Mouse (Mus musculus): ENCODE measurements around the gene Slc25a44. TPM values are rescaled to one million over a fixed set of nuclear protein-coding genes. Genes with fewer than 3 reads are reported as not detected.

The Slc25a44 gene
- polyA plus RNA-seq, 1 experiment from 2014 or later, result 38.0 TPM

GRCm38 (mm10) chr3:88411681-88412080 is 13.3 kb downstream of the Slc25a44 start:
- Histone ChIP-seq H3K4me3 (replicated peaks; ENCODE audit: low read depth, low read length) (no peak overlapping the region), H3K36me3 (ENCODE audit: control insufficient read depth, insufficient read depth, low read length) (peaks cover 44% of the 10 kb centered on the region), H3K4me1 (ENCODE audit: control insufficient read depth, insufficient read depth, low read length) (peaks cover 14% of the 10 kb centered on the region; the same call in 1 of the 2 replicates), H3K4me2 (ENCODE audit: low read length) (no peak overlapping the region), H3K9ac (replicated peaks; ENCODE audit: low read length) (no peak overlapping the region), H3K27ac (replicated peaks; ENCODE audit: low read depth, low read length) (no peak overlapping the region), H3K27me3 (ENCODE audit: control insufficient read depth, insufficient read depth, low read length) (no peaks in the 10 kb centered on the region), H3K9me3 (ENCODE audit: control insufficient read depth, low read length) (no peaks in the 10 kb centered on the region)
- 93% methylated on average over 4 of the region's 4 CpGs for WGBS
- ATAC-seq (ENCODE audit: low FRiP score, low TSS enrichment) (no peak), DNase-seq (no peak)

GRCm38 (mm10) chr3:88410645-88411031 is 14.3 kb downstream of the Slc25a44 start:
- ATAC-seq (ENCODE audit: low FRiP score, low TSS enrichment) (no peak), DNase-seq (no peak)
- Histone ChIP-seq H3K4me1 (ENCODE audit: control insufficient read depth, insufficient read depth, low read length) (peaks cover 14% of the 10 kb centered on the region; the same call in 1 of the 2 replicates), H3K27me3 (ENCODE audit: control insufficient read depth, insufficient read depth, low read length) (no peaks in the 10 kb centered on the region), H3K4me2 (ENCODE audit: low read length) (peak overlapping the region; percentile 72), H3K36me3 (ENCODE audit: control insufficient read depth, insufficient read depth, low read length) (peaks cover 33% of the 10 kb centered on the region), H3K4me3 (replicated peaks; ENCODE audit: low read depth, low read length) (peak overlapping the region; percentile 57), H3K9ac (replicated peaks; ENCODE audit: low read length) (peak overlapping the region; percentile 68), H3K9me3 (ENCODE audit: control insufficient read depth, low read length) (no peaks in the 10 kb centered on the region), H3K27ac (replicated peaks; ENCODE audit: low read depth, low read length) (no peak overlapping the region)
- WGBS, result 31% methylated on average over 7 of the region's 7 CpGs

- peak; percentile 92 for DNase-seq
- Histone ChIP-seq H3K27ac (replicated peaks; ENCODE audit: low read depth, low read length) (peak within 1 kb of the TSS; percentile 82), H3K4me1 (ENCODE audit: control insufficient read depth, insufficient read depth, low read length) (peaks cover 14% of the 10 kb centered on the region; the same call in 1 of the 2 replicates), H3K4me3 (replicated peaks; ENCODE audit: low read depth, low read length) (peak within 1 kb of the TSS; percentile 57), H3K4me2 (ENCODE audit: low read length) (peak within 1 kb of the TSS; percentile 72), H3K9me3 (ENCODE audit: control insufficient read depth, low read length) (no peaks in the 10 kb centered on the region), H3K27me3 (ENCODE audit: control insufficient read depth, insufficient read depth, low read length) (no peaks in the 10 kb centered on the region), H3K36me3 (ENCODE audit: control insufficient read depth, insufficient read depth, low read length) (peaks cover 27% of the 10 kb centered on the region), H3K9ac (replicated peaks; ENCODE audit: low read length) (peak within 1 kb of the TSS; percentile 68)
- WGBS, result under 1% methylated on average over 54 of the region's 54 CpGs
- ATAC-seq (ENCODE audit: low FRiP score, low TSS enrichment), result peak; percentile 91
Observed at GRCm38 (mm10) chr3:88409741-88410644, 14.9 kb downstream of the Slc25a44 start, which contains the start of gene Pmf1. TSS of gene Pmf1 (minus strand) at chr3:88410331.

GRCm38 (mm10) chr3:88408953-88409352 is 16.0 kb downstream of the Slc25a44 start:
- H3K4me1 ChIP-seq (ENCODE audit: control insufficient read depth, insufficient read depth, low read length), result peaks cover 14% of the 10 kb centered on the region; the same call in 1 of the 2 replicates
- no peaks in the 10 kb centered on the region for H3K9me3 ChIP-seq (ENCODE audit: control insufficient read depth, low read length)
- DNase-seq, result no peak
- no peak for ATAC-seq (ENCODE audit: low FRiP score, low TSS enrichment)
- H3K27ac ChIP-seq (replicated peaks; ENCODE audit: low read depth, low read length), result no peak overlapping the region
- no peaks in the 10 kb centered on the region for H3K27me3 ChIP-seq (ENCODE audit: control insufficient read depth, insufficient read depth, low read length)
- no peak overlapping the region for H3K4me3 ChIP-seq (replicated peaks; ENCODE audit: low read depth, low read length)
- H3K4me2 ChIP-seq (ENCODE audit: low read length), result peak overlapping the region; percentile 72
- WGBS, result 62% methylated on average over 5 of the region's 5 CpGs
- H3K9ac ChIP-seq (replicated peaks; ENCODE audit: low read length), result no peak overlapping the region
- peaks cover 23% of the 10 kb centered on the region for H3K36me3 ChIP-seq (ENCODE audit: control insufficient read depth, insufficient read depth, low read length)

GRCm38 (mm10) chr3:88407529-88407928 is 17.4 kb downstream of the Slc25a44 start:
- WGBS, result 67% methylated on average over 7 of the region's 7 CpGs

GRCm38 (mm10) chr3:88407090-88407489 is 17.8 kb downstream of the Slc25a44 start:
- DNase-seq (peak; percentile 94), ATAC-seq (ENCODE audit: low FRiP score, low TSS enrichment) (no peak)
- Histone ChIP-seq H3K36me3 (ENCODE audit: control insufficient read depth, insufficient read depth, low read length) (peaks cover 7% of the 10 kb centered on the region), H3K4me1 (ENCODE audit: control insufficient read depth, insufficient read depth, low read length) (peaks cover 14% of the 10 kb centered on the region; the same call in 1 of the 2 replicates), H3K27me3 (ENCODE audit: control insufficient read depth, insufficient read depth, low read length) (no peaks in the 10 kb centered on the region), H3K4me2 (ENCODE audit: low read length) (no peak overlapping the region), H3K9ac (replicated peaks; ENCODE audit: low read length) (no peak overlapping the region), H3K27ac (replicated peaks; ENCODE audit: low read depth, low read length) (no peak overlapping the region), H3K9me3 (ENCODE audit: control insufficient read depth, low read length) (no peaks in the 10 kb centered on the region), H3K4me3 (replicated peaks; ENCODE audit: low read depth, low read length) (no peak overlapping the region)
- WGBS, result 0% methylated on average over 2 of the region's 2 CpGs

More at GRCm38 (mm10) chr3:88407529-88407928, 17.4 kb downstream of the Slc25a44 start:
- ATAC-seq (ENCODE audit: low FRiP score, low TSS enrichment) (no peak), DNase-seq (no peak)
- no peak overlapping the region for H3K4me3 ChIP-seq (replicated peaks; ENCODE audit: low read depth, low read length)
- no peak overlapping the region for H3K27ac ChIP-seq (replicated peaks; ENCODE audit: low read depth, low read length)
- no peaks in the 10 kb centered on the region for H3K9me3 ChIP-seq (ENCODE audit: control insufficient read depth, low read length)
- no peaks in the 10 kb centered on the region for H3K27me3 ChIP-seq (ENCODE audit: control insufficient read depth, insufficient read depth, low read length)
- no peak overlapping the region for H3K4me2 ChIP-seq (ENCODE audit: low read length)
- peaks cover 11% of the 10 kb centered on the region for H3K36me3 ChIP-seq (ENCODE audit: control insufficient read depth, insufficient read depth, low read length)
- H3K9ac ChIP-seq (replicated peaks; ENCODE audit: low read length), result no peak overlapping the region
- H3K4me1 ChIP-seq (ENCODE audit: control insufficient read depth, insufficient read depth, low read length), result peaks cover 14% of the 10 kb centered on the region; the same call in 1 of the 2 replicates

- no peak overlapping the region for H3K27ac ChIP-seq (replicated peaks; ENCODE audit: low read depth, low read length)
- H3K4me3 ChIP-seq (replicated peaks; ENCODE audit: low read depth, low read length), result no peak overlapping the region
- H3K4me2 ChIP-seq (ENCODE audit: low read length), result no peak overlapping the region
- no peak for DNase-seq
- H3K9ac ChIP-seq (replicated peaks; ENCODE audit: low read length), result no peak overlapping the region
- H3K4me1 ChIP-seq (ENCODE audit: control insufficient read depth, insufficient read depth, low read length), result no peaks in the 10 kb centered on the region
- ATAC-seq (ENCODE audit: low FRiP score, low TSS enrichment), result no peak
- no peaks in the 10 kb centered on the region for H3K27me3 ChIP-seq (ENCODE audit: control insufficient read depth, insufficient read depth, low read length)
- 96% methylated on average over 10 of the region's 10 CpGs for WGBS
- no peaks in the 10 kb centered on the region for H3K9me3 ChIP-seq (ENCODE audit: control insufficient read depth, low read length)
- H3K36me3 ChIP-seq (ENCODE audit: control insufficient read depth, insufficient read depth, low read length), result no peaks in the 10 kb centered on the region
Observed at GRCm38 (mm10) chr3:88403522-88404230, 21.3 kb downstream of the Slc25a44 start.

GRCm38 (mm10) chr3:88398666-88399065 is 26.3 kb downstream of the Slc25a44 start:
- Histone ChIP-seq H3K27ac (replicated peaks; ENCODE audit: low read depth, low read length) (no peak overlapping the region), H3K4me3 (replicated peaks; ENCODE audit: low read depth, low read length) (no peak overlapping the region), H3K4me1 (ENCODE audit: control insufficient read depth, insufficient read depth, low read length) (no peaks in the 10 kb centered on the region), H3K27me3 (ENCODE audit: control insufficient read depth, insufficient read depth, low read length) (no peaks in the 10 kb centered on the region), H3K36me3 (ENCODE audit: control insufficient read depth, insufficient read depth, low read length) (no peaks in the 10 kb centered on the region), H3K9me3 (ENCODE audit: control insufficient read depth, low read length) (no peaks in the 10 kb centered on the region), H3K4me2 (ENCODE audit: low read length) (no peak overlapping the region), H3K9ac (replicated peaks; ENCODE audit: low read length) (no peak overlapping the region)
- ATAC-seq (ENCODE audit: low FRiP score, low TSS enrichment) (no peak), DNase-seq (no peak)
- 90% methylated on average over 2 of the region's 2 CpGs for WGBS

All from midbrain, embryonic 14.5 days (tissue).